Mouse (Mus musculus) heart, adult 10 weeks (tissue): ENCODE data around the gene Olfr1183. TPM values are rescaled to one million over a fixed set of nuclear protein-coding genes. Genes with fewer than 3 reads are reported as not detected.

Experiments
- polyA plus RNA-seq: library from polyadenylated mRNA; stranded (reverse); fragments of 350-450 nt; fragmentation: Illumina TruSeq; extraction: RNeasy Lipid Tissue Mini Kit (QIAGEN cat#74804); gene quantifications from one replicate; pipeline ENCODE4 v1.2.3, GENCODE M21; 2014; ENCODE audit warnings: low read depth, low replicate concordance

Olfr1183 gene
- polyA plus RNA-seq = not detected

GRCm38 (mm10) chr2:88454567-88454966, at the start of gene Olfr1183:
Gene Olfr1183 (plus strand): TSS chr2:88454867.

DNA sequence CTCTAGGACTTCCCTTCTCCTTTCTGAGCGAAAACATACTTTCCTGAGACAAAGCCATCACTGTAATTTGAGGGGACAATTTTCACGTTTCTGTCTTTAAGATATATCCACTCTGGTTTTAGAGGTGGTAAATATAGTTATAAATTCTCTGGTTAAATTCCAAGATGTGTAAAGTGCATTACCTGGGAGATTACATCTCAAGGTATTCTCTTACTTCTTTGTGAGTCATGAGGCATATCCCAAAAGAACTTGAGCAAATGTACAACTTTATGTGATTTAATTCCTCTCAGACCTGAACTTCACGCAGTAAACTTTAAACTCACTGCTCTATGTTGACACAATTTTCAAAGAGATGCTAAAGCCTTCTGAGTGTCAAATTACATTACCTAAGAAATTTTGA, 48.3 kb upstream of the Olfr1183 start, which contains the start of gene Olfr1179:
TSS of gene Olfr1179 (minus strand) at position 101 of the 400 bp plus-strand sequence.

GRCm38 (mm10) chr2:88419051-88419450, 35.6 kb upstream of the Olfr1183 start, which contains the start of gene Olfr1180:
Gene Olfr1180 (minus strand): TSS chr2:88419151.

DNA sequence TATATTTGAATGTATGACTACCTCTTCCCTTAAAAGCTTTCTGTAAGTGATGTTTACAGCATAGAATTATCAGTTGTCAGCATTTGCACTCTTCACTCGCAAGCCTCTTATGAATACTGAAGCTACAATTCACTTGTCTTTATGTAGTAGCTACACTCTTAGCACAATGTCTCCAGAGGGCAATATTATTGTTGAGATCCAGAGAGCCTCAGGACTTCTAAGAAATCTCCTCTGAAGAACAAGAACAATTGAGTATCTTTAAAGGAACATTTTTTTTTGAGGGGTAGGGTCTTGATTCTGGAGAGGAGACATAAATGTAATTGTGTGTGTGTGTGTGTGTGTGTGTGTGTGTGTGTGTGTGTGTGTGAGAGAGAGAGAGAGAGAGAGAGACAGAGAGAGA, 28.6 kb upstream of the Olfr1183 start, which contains the start of gene Olfr1181:
TSS of gene Olfr1181 (minus strand) at position 101 of the 400 bp plus-strand sequence.

DNA sequence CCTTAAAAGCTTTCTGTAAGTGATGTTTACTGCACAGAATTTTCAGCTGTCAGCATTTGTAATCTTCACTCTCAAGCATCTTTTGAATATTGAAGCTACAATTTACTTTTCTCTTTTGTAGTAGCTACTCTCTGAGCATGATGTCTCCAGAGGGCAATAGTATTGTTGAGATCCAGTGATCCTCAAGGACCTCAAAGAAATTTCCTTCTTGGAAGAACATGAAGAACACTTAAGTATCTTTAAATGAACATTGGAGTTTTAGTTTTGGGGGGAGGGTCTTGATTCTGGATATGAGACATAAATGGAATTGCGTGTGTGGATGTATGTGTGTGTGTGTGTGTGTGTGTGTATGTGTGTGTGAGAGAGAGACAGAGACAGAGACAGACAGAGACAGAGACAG, 5.6 kb upstream of the Olfr1183 start, which contains the start of gene Gm13757:
TSS of gene Gm13757 (minus strand) at position 101 of the 400 bp plus-strand sequence.

DNA sequence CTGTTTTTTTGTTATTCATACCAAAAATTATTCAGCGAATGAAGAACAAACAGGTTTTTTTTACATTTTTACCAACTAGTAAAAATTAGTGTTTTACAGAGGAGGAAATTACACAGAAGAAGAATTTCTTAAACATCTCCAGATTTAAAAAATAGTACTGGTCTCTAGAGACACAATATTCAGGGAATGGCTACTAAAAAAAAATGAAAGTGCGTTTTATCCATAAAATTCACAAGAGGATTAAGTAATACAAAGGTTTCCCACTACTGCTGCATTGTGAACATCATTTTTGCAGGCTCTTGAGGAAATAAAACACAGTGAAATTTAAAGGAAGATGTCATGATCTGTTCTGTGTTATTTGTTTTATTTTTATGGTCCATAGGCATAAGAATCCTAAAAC, 28.6 kb downstream of the Olfr1183 start, which contains the start of gene Olfr1184:
TSS of gene Olfr1184 (plus strand) at position 301 of the 400 bp plus-strand sequence.

GRCm38 (mm10) chr2:88493020-88493419, 38.4 kb downstream of the Olfr1183 start, which contains the start of gene Olfr1185-ps1:
Gene Olfr1185-ps1 (plus strand): TSS chr2:88493320.

DNA sequence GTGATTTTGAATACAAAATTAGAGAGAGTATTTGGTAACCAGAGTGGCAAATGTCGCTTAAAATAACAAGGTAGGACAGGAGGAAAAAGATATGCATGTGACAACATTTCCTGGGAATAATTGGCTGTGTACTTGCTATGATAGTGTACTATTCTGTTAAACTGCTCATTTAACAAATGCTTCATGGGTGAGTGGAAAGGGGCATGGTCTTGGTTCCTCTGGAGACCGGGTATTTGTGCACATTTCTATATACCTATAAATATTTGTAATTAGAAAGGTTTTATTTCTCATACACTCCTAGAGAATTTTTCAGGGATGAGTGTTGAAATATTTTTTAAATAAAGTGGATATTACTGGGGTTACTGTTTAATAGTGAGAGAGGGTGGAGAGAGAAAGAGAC, 63.6 kb downstream of the Olfr1183 start, which contains the start of gene Olfr1186:
TSS of gene Olfr1186 (plus strand) at position 301 of the 400 bp plus-strand sequence.

Other genes starting within 250 kb of the Olfr1183 start
- not detected for gene Olfr1170, start 226.5 kb upstream of the Olfr1183 start, polyA plus RNA-seq
- gene Olfr1173, start 175.0 kb upstream of the Olfr1183 start, polyA plus RNA-seq = not detected
- not detected for gene Olfr1174-ps, start 139.7 kb upstream of the Olfr1183 start, polyA plus RNA-seq
- gene Olfr1175-ps, start 127.7 kb upstream of the Olfr1183 start, polyA plus RNA-seq = not detected
- not detected for gene Olfr1176, start 118.1 kb upstream of the Olfr1183 start, polyA plus RNA-seq
- not detected for gene Olfr1177-ps, start 108.4 kb upstream of the Olfr1183 start, polyA plus RNA-seq
- not detected for gene Olfr1178, start 67.8 kb upstream of the Olfr1183 start, polyA plus RNA-seq
- not detected for gene Olfr1179, start 48.4 kb upstream of the Olfr1183 start, polyA plus RNA-seq
- not detected for gene Olfr1180, start 35.7 kb upstream of the Olfr1183 start, polyA plus RNA-seq
- not detected for gene Olfr1181, start 28.7 kb upstream of the Olfr1183 start, polyA plus RNA-seq
- gene Gm13757, start 5.7 kb upstream of the Olfr1183 start, polyA plus RNA-seq = not detected
- gene Olfr1184, start 28.7 kb downstream of the Olfr1183 start, polyA plus RNA-seq = not detected
- not detected for gene Olfr1185-ps1, start 38.5 kb downstream of the Olfr1183 start, polyA plus RNA-seq
- gene Olfr1186, start 63.7 kb downstream of the Olfr1183 start, polyA plus RNA-seq = not detected
- gene Olfr1188, start 102.1 kb downstream of the Olfr1183 start, polyA plus RNA-seq = not detected
- not detected for gene Olfr1189, start 131.6 kb downstream of the Olfr1183 start, polyA plus RNA-seq
- not detected for gene Olfr1191-ps1, start 185.7 kb downstream of the Olfr1183 start, polyA plus RNA-seq
- not detected for gene Olfr1192-ps1, start 193.6 kb downstream of the Olfr1183 start, polyA plus RNA-seq
- not detected for gene Olfr1193, start 220.8 kb downstream of the Olfr1183 start, polyA plus RNA-seq
- gene Olfr1195, start 234.3 kb downstream of the Olfr1183 start, polyA plus RNA-seq = not detected
- not detected for gene Olfr1196, start 249.7 kb downstream of the Olfr1183 start, polyA plus RNA-seq